Mouse (Mus musculus) C2C12 (cell line): ENCODE results near the gene Spata3. TPM values are rescaled to one million over a fixed set of nuclear protein-coding genes. Genes with fewer than 3 reads are reported as not detected.

Source experiments
- H3K27me3 ChIP-seq: one replicate; pipeline ENCODE4 v1.6.1; 2011; ENCODE audit not compliant: control insufficient read depth, insufficient read depth, insufficient read length
- H3K36me3 ChIP-seq: one replicate; pipeline ENCODE4 v1.6.1; 2011; ENCODE audit not compliant: control insufficient read depth, insufficient read depth
- H3K4me3 ChIP-seq: one replicate; pipeline ENCODE4 v1.5.1; 2011; ENCODE audit warnings: mild to moderate bottlenecking, control low read depth; ENCODE audit not compliant: poor library complexity, insufficient read depth, severe bottlenecking
- H3K79me2 ChIP-seq: one replicate; pipeline ENCODE4 v1.6.1; 2011; ENCODE audit not compliant: control insufficient read depth, insufficient read depth
- H3K79me3 ChIP-seq: one replicate; pipeline ENCODE4 v1.6.1; 2011; ENCODE audit warnings: low read depth, control low read depth
- H3ac ChIP-seq: one replicate; pipeline ENCODE3; 2011; ENCODE audit warnings: low read depth; ENCODE audit not compliant: control insufficient read depth, insufficient read length
- CEBPB ChIP-seq: IDR thresholded peaks from one replicate; pipeline ENCODE4 v1.6.1; 2011; ENCODE audit warnings: low read depth, mild to moderate bottlenecking, control low read depth, moderate library complexity
- CTCF ChIP-seq: IDR thresholded peaks from one replicate; pipeline ENCODE4 v1.5.1; 2011; ENCODE audit not compliant: control insufficient read depth, insufficient read depth, insufficient read length
- FOSL1 ChIP-seq: IDR thresholded peaks from one replicate; pipeline ENCODE4 v1.8.0; 2011; ENCODE audit warnings: mild to moderate bottlenecking, low read length; ENCODE audit not compliant: poor library complexity, insufficient read depth, severe bottlenecking
- MAX ChIP-seq: IDR thresholded peaks from one replicate; pipeline ENCODE4 v1.6.1; 2011; ENCODE audit warnings: mild to moderate bottlenecking, control low read depth
- MYOD1 ChIP-seq: IDR thresholded peaks from one replicate; pipeline ENCODE4 v1.6.1; 2011; ENCODE audit warnings: low read depth; ENCODE audit not compliant: control insufficient read depth, insufficient read length
- MYOG ChIP-seq: IDR thresholded peaks from one replicate; pipeline ENCODE4 v1.6.1; 2011; ENCODE audit not compliant: control insufficient read depth, insufficient read length; ENCODE audit errors: extremely low read depth
- USF1 ChIP-seq: IDR thresholded peaks from one replicate; pipeline ENCODE4 v1.6.1; 2011; ENCODE audit warnings: low read depth, mild to moderate bottlenecking, control low read depth, moderate library complexity
- polyA plus RNA-seq: library from polyadenylated mRNA; unstranded; fragments of >200 nt; fragmentation: generic; extraction: Trizol; gene quantifications from one replicate; pipeline ENCODE4 v1.2.1, GENCODE M21; 2012; ENCODE audit warnings: missing spikeins

The Spata3 gene
- polyA plus RNA-seq, 1 experiment: not detected

- no peak overlapping the region for H3K4me3 ChIP-seq
- H3K79me3 ChIP-seq: no peaks in the 10 kb centered on the region
- H3K27me3 ChIP-seq: peaks cover 34% of the 10 kb centered on the region
- TF ChIP-seq USF1 (no peak), CTCF (no peak), MYOG (no peak), MAX (no peak), FOSL1 (no peak), MYOD1 (no peak), CEBPB (no peak)
- no peak overlapping the region for H3ac ChIP-seq
- H3K79me2 ChIP-seq: no peaks in the 10 kb centered on the region
- H3K36me3 ChIP-seq: no peaks in the 10 kb centered on the region
Observed at GRCm38 (mm10) chr1:86018235-86019055, 1.8 kb downstream of the Spata3 start.

GRCm38 (mm10) chr1:86021365-86021989 lies 4.9 kb downstream of the Spata3 start:
- TF ChIP-seq CEBPB (no peak), MYOG (no peak), CTCF (no peak), MAX (no peak), FOSL1 (no peak), USF1 (no peak), MYOD1 (no peak)
- H3K79me3 ChIP-seq: no peaks in the 10 kb centered on the region
- H3K79me2 ChIP-seq: no peaks in the 10 kb centered on the region
- no peaks in the 10 kb centered on the region for H3K36me3 ChIP-seq
- no peak overlapping the region for H3K4me3 ChIP-seq
- H3K27me3 ChIP-seq: peaks cover 35% of the 10 kb centered on the region
- H3ac ChIP-seq: no peak overlapping the region

- Histone ChIP-seq H3ac (no peak overlapping the region), H3K27me3 (peaks cover 19% of the 10 kb centered on the region), H3K36me3 (no peaks in the 10 kb centered on the region), H3K79me2 (no peaks in the 10 kb centered on the region), H3K79me3 (no peaks in the 10 kb centered on the region), H3K4me3 (no peak overlapping the region)
- no peak for TF ChIP-seq USF1
- no peak for TF ChIP-seq FOSL1
Observed at GRCm38 (mm10) chr1:86032273-86032987, 15.8 kb downstream of the Spata3 start.

GRCm38 (mm10) chr1:86038191-86038951 lies 21.8 kb downstream of the Spata3 start:
- H3K79me3 ChIP-seq: no peaks in the 10 kb centered on the region
- H3K4me3 ChIP-seq: no peak overlapping the region
- peaks cover under 1% of the 10 kb centered on the region for H3K27me3 ChIP-seq
- H3K79me2 ChIP-seq: no peaks in the 10 kb centered on the region
- TF ChIP-seq MYOD1: no peak
- TF ChIP-seq USF1: no peak
- no peak for TF ChIP-seq CEBPB
- no peak for TF ChIP-seq CTCF
- no peak for TF ChIP-seq FOSL1
- TF ChIP-seq MAX: no peak
- no peak for TF ChIP-seq MYOG
- no peak overlapping the region for H3ac ChIP-seq
- H3K36me3 ChIP-seq: no peaks in the 10 kb centered on the region

- H3ac ChIP-seq: no peak overlapping the region
Observed at GRCm38 (mm10) chr1:86040131-86040530, 23.5 kb downstream of the Spata3 start.

More at GRCm38 (mm10) chr1:86040131-86040530, 23.5 kb downstream of the Spata3 start:
- no peak for TF ChIP-seq MYOG
- no peaks in the 10 kb centered on the region for H3K36me3 ChIP-seq
- H3K79me2 ChIP-seq: no peaks in the 10 kb centered on the region
- H3K27me3 ChIP-seq: peaks cover 9% of the 10 kb centered on the region
- H3K4me3 ChIP-seq: no peak overlapping the region
- H3K79me3 ChIP-seq: no peaks in the 10 kb centered on the region
